Mouse (Mus musculus) heart, adult 11 months (tissue): ENCODE measurements at regions not wholly inside any gene's neighbourhood (a gene's known extent, or its start where the extent isn't known, plus 50 kb on each side); places are given as distances from the start of the nearest gene placed in this dataset.

Experiments
- DNase-seq: peaks from one replicate; pipeline ENCODE4 v3.0.0; 2022

DNA sequence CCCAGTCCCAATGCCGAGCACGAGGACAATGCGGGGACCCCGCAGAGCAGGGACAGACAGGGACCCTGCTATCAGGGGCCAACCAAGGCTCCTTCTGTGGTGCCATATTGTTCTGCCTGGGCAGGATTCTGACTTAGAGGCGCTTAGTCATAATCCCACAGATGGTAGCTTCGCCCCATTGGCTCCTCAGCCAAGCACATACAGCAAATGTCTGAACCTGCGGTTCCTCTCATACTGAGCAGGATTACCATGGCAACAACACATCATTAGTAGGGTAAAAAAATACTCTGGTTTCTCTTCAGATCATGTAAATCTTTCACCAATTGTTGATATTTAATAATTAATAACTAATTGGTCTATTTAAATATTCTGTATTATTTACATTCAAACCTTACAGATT, 2140.3 kb upstream of the Cdh20 start:
- peak; percentile 99 for DNase-seq

DNA sequence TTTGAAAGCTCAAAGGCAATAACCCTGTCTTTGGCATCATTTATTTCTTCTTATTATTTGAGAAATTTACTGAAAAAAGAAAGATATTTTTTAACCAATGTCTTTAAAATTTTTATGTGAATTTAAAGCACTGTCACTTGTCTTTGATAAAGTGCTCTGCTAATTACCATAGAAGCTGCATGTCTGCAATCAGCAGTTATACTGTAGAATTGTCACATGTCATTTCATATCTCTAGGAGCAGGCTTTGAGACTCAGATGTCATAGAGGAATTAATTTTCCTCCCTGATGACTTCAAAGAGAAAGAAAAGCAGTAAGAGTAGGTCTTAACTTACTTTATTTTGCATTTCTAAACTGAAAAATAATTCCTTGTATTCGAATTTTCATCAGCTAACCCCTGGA, 2123.9 kb upstream of the Cdh20 start:
- DNase-seq, result no peak

DNA sequence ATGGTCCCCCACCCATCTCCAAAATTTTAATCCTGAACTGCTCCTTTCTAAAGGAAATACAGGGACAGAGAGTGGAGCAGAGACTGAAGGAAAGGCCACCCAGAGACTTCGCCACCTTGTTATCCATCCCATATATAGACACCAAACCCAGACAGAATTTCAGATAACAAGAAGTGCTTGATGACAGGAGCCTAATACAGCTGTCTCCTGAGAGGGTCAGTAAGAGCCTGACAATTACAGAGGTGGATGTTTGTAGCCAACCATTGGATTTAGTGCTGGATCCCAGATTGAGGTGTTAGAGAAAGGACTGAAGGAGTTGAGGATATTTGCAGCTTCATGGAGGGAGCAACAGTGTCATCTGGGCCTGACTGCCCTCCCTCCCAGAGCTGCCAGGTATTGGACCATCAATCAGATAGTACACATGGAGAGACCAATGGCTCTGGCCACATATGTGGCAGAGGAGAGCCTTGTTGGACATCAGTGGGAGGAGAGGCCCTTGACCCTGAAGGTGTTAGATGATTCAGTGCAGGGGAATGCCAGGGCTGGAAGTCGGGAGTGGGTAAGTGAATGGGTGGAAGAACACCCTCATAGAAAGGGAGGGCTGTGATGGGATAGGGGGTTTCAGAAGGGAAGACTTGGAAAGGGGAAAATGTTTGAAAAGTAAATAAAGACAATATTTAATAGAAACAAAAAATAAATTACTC, 2080.8 kb upstream of the Cdh20 start:
- DNase-seq, result no peak

DNA sequence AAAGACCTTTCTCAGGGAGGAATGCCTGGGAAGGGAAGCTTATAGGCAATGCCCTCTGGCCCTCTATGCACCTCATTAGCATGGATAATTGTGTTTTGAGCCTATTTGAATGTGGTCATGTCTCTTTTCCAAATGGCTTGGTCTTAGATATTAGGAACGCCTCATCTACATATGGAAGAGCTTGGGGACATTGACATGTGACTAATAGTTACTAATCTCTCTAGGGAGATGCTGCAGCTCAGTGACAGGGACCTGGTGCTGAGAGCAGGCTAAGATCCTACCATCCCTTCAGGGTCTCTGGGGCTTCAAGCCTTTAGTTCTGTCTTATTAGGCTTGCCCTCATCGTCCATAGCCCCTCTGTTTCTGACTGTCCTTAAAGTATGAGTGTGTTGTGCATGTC, 2051.9 kb upstream of the Cdh20 start:
- DNase-seq, result no peak

DNA sequence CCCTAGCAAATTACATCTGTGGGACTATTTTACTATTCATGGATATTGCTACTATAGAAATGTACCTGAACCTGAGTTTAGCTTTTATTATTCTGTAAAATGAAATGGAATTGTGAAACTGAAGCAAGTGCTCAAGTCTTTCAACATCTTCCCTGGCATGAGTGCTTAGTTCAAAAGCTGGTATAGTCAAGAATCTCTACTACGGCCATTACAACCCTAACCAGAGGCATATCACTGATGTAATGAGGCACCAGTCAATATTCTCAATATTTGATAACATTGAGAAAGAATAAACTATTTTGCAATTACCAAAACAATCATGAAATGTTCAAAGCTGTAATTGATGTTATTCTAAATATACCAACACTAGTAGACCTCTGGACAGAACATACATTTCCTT, 2034.3 kb upstream of the Cdh20 start:
- DNase-seq, result no peak

DNA sequence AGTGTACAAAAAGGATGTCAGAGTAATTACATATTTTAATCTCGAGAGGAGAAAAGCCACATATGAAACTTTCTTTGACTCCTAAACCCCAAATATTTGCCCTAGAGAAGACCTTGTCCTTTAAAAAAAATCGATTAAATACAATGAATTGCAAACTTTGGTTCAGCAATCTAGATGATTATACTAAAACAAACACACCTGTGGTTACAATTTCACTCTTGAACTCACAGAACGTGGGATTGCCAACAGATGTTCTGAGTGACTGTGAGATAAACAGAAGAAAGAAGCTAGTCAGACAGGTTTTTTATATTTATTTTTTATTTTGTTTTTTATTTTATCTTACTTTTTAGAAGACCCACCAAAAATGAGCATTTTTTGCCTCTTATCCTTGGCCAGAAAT, 2032.9 kb upstream of the Cdh20 start:
- no peak for DNase-seq

DNA sequence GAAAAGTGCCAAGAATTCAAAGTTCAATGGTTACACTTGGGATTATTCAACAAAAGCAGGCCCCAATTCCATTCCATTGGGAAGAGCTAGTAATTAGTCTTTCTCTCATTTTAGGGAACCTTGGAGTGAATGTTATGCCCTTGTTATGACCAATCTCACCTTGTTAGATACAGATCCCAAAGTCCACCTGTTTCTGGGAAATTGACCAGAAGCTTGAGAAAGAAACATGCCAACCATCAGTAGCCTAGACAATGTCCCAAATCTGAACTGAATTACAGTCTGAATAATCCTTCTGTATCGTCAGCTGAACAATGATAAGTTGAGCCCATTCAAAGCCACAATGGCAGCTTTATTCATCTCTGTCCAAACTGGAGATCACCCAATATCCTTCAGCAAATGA, 2010.4 kb upstream of the Cdh20 start:
- no peak for DNase-seq
